In the genomic region with DNA sequence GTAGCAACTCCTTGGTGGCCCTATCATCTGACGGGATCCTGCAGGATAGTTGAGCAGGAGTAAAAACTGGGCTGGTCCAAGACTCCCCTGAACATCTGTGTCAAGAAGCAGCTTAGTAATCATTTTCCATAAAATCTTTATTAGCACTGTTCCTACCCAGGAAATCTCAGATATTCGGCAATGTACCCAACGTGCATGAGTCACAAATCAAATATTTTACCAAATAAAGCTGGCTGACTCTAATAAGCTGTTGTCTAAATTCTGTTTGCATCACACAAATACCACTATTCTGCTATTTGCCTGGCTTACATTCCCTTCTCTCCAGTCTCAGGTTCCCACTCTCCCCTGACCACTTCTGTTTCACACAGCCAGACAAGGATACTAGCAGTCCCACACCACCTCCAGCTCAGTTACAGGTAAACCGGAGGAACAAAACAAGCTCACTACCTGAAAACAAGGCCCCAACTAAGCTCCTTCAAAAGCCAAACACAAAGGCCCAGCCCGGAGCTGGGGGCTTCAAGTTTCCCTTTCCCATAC, we compare ENCODE assay signal across 9 mouse cellular contexts. TPM values are rescaled to one million over a fixed set of nuclear protein-coding genes. Genes with fewer than 3 reads are reported as not detected.
DNase-seq lines count a peak whose midpoint lies in the region; ATAC-seq and TF ChIP-seq lines count a peak whose summit lies in the region.
"Had no signal": no experiment of that assay in that cellular context is flagged by ENCODE, and none has a peak within 500 bp of the region (broad histone marks: within the 10 kb centered on the region; RNA-seq: fewer than 3 reads in every experiment).

No protein-coding gene starts in this region.

- ATAC-seq in kidney, postnatal 0 days (replicated peaks; ENCODE audit: low FRiP score, low read depth) = no peak
- ATAC-seq in hindbrain, embryonic 12.5 days (ENCODE audit: low FRiP score) = no peak
- no peak for ATAC-seq in midbrain, embryonic 16.5 days
- ATAC-seq in activated CD4-positive, CD25-positive, alpha-beta regulatory T cell, adult 4 months = no peak

- H3K27ac ChIP-seq in kidney, postnatal 0 days = no peak overlapping the region
- no peak overlapping the region for H3K27ac ChIP-seq in brown adipose tissue, adult 24 weeks (replicated peaks; ENCODE audit: low read depth, low read length)
- no peak overlapping the region for H3K27ac ChIP-seq in hindbrain, embryonic 12.5 days
- no peak overlapping the region for H3K27ac ChIP-seq in midbrain, embryonic 16.5 days (ENCODE audit: low read length)

- H3K4me3 ChIP-seq in kidney, postnatal 0 days (replicated peaks; ENCODE audit: low read depth, low read length) = no peak overlapping the region
- H3K4me3 ChIP-seq in brown adipose tissue, adult 24 weeks (ENCODE audit: insufficient read depth, low read depth, low read length) = 0 out of 2 replicates have a peak overlapping the region, but pooled peaks have one; percentile 6
- no peak overlapping the region for H3K4me3 ChIP-seq in hindbrain, embryonic 12.5 days
- peak overlapping the region; percentile 24 for H3K4me3 ChIP-seq in midbrain, embryonic 16.5 days (ENCODE audit: low read depth, low read length)

- TF ChIP-seq CTCF in kidney, postnatal 0 days (IDR thresholded peaks at IDR 0.05; ENCODE audit: low read depth) = no peak

- DNase-seq in kidney, postnatal 0 days (ENCODE audit: low spot score) = no peak
- DNase-seq in kidney, postnatal 36 days = no peak
- DNase-seq in frontal cortex, postnatal 10 days (ENCODE audit: low spot score in 2 of 2) = no peak
- DNase-seq in frontal cortex, postnatal 14 days (ENCODE audit: low spot score in 2 of 2) = no peak
- DNase-seq: lung, postnatal 10 days had no signal

- peak overlapping the region; percentile 63 for H3K4me2 ChIP-seq in kidney, postnatal 0 days (ENCODE audit: low read length)
- H3K4me2 ChIP-seq in hindbrain, embryonic 12.5 days (replicated peaks) = peak overlapping the region; percentile 26; the same call in 1 of the 2 replicates
- peak overlapping the region; percentile 98 for H3K4me2 ChIP-seq in midbrain, embryonic 16.5 days (ENCODE audit: low read length)

- H3K9ac ChIP-seq in kidney, postnatal 0 days (ENCODE audit: low read depth, low read length) = peak overlapping the region; percentile 15; the same call in 1 of the 2 replicates
- 0 out of 2 replicates have a peak overlapping the region, but pooled peaks have one; percentile 15 for H3K9ac ChIP-seq in hindbrain, embryonic 12.5 days
- H3K9ac ChIP-seq in midbrain, embryonic 16.5 days (ENCODE audit: low read depth, low read length) = peak overlapping the region; percentile 45

- H3K4me1 ChIP-seq in kidney, postnatal 0 days (replicated peaks; ENCODE audit: insufficient read depth, low read length) = no peaks in the 10 kb centered on the region; the same call in 1 of the 2 replicates
- H3K4me1 ChIP-seq in brown adipose tissue, adult 24 weeks (ENCODE audit: control insufficient read depth, insufficient read depth, insufficient read length, low read length) = peaks cover 27% of the 10 kb centered on the region
- peaks cover 26% of the 10 kb centered on the region for H3K4me1 ChIP-seq in hindbrain, embryonic 12.5 days
- H3K4me1 ChIP-seq in midbrain, embryonic 16.5 days (ENCODE audit: control insufficient read depth, insufficient read depth, low read length) = peaks cover 34% of the 10 kb centered on the region

- no peaks in the 10 kb centered on the region for H3K9me3 ChIP-seq in kidney, postnatal 0 days (replicated peaks; ENCODE audit: low read length)
- no peaks in the 10 kb centered on the region for H3K9me3 ChIP-seq in hindbrain, embryonic 12.5 days (replicated peaks)
- no peaks in the 10 kb centered on the region for H3K9me3 ChIP-seq in midbrain, embryonic 16.5 days (replicated peaks; ENCODE audit: control insufficient read depth, low read length, poor library complexity, severe bottlenecking)

- no peaks in the 10 kb centered on the region for H3K36me3 ChIP-seq in kidney, postnatal 0 days (ENCODE audit: insufficient read depth, low read length)
- H3K36me3 ChIP-seq in hindbrain, embryonic 12.5 days = no peaks in the 10 kb centered on the region
- no peaks in the 10 kb centered on the region for H3K36me3 ChIP-seq in midbrain, embryonic 16.5 days (ENCODE audit: control insufficient read depth, insufficient read depth, low read length)

- H3K27me3 ChIP-seq in kidney, postnatal 0 days (ENCODE audit: insufficient read depth, low read length) = no peaks in the 10 kb centered on the region
- no peaks in the 10 kb centered on the region for H3K27me3 ChIP-seq in hindbrain, embryonic 12.5 days
- H3K27me3 ChIP-seq in midbrain, embryonic 16.5 days (ENCODE audit: control insufficient read depth, insufficient read depth, low read depth, low read length) = no peaks in the 10 kb centered on the region

- 66% methylated on average over 5 of the region's 5 CpGs for WGBS in kidney, postnatal 0 days
- WGBS in hindbrain, embryonic 12.5 days = 71% methylated on average over 5 of the region's 5 CpGs
- 63% methylated on average over 5 of the region's 5 CpGs for WGBS in midbrain, embryonic 16.5 days

RNA-seq across cellular contexts. Expression of gene Mrpl44, which starts 16.3 kb away (rescaled TPM):
- polyA plus RNA-seq in kidney, postnatal 0 days (2015; fragmentation: Nextera tagmentation; extraction: Ambion mirVana) = 63.7 and 63.8 TPM in 2 replicates
- 52.1 and 52.2 TPM in 2 replicates for polyA plus RNA-seq in brown adipose tissue, adult 24 weeks (2012; ENCODE audit: insufficient read depth, insufficient read length, missing spikeins)
- polyA plus RNA-seq in hindbrain, embryonic 12.5 days (2016; fragmentation: Nextera tagmentation; extraction: Ambion mirVana) = 47.6 and 48.2 TPM in 2 replicates
- 41.8 and 42.9 TPM in 2 replicates for polyA plus RNA-seq in midbrain, embryonic 16.5 days (2015; fragmentation: Nextera tagmentation; extraction: Ambion mirVana)
- 10 to 100 TPM; 58.8 to 63.5 TPM for polyA plus RNA-seq in activated CD4-positive, CD25-positive, alpha-beta regulatory T cell, adult 4 months (2017; shearing (Covaris generic))

RNA-seq across cellular contexts. Expression of gene Wdfy1, which starts 16.4 kb away (rescaled TPM):
- 48.4 and 49.2 TPM in 2 replicates for polyA plus RNA-seq in kidney, postnatal 0 days (2015; fragmentation: Nextera tagmentation; extraction: Ambion mirVana)
- polyA plus RNA-seq in brown adipose tissue, adult 24 weeks (2012; ENCODE audit: insufficient read depth, insufficient read length, missing spikeins) = 4.0 and 5.8 TPM in 2 replicates
- polyA plus RNA-seq in hindbrain, embryonic 12.5 days (2016; fragmentation: Nextera tagmentation; extraction: Ambion mirVana) = 66.0 and 68.5 TPM in 2 replicates
- polyA plus RNA-seq in midbrain, embryonic 16.5 days (2015; fragmentation: Nextera tagmentation; extraction: Ambion mirVana) = 137 and 149 TPM in 2 replicates
- polyA plus RNA-seq in activated CD4-positive, CD25-positive, alpha-beta regulatory T cell, adult 4 months (2017; shearing (Covaris generic)) = 10 to 100 TPM; 18.6 to 34.1 TPM

Comparison
In these comparisons a context has a peak if more than half of its experiments do, and no peak if none do; other contexts are left out.
1. H3K4me2 ChIP-seq: peak in every context shown above with its lines; median percentile 98 in midbrain, embryonic 16.5 days; 63 in kidney, postnatal 0 days; 26 in hindbrain, embryonic 12.5 days.
2. H3K4me3 ChIP-seq: peak in brown adipose tissue, adult 24 weeks (single experiment) and midbrain, embryonic 16.5 days (single experiment); none in kidney, postnatal 0 days (single experiment) and hindbrain, embryonic 12.5 days (single experiment).
3. Peak in every context shown above with its lines, with median percentiles within 50 percentile points of each other: H3K9ac ChIP-seq.